Mouse (Mus musculus): ENCODE results near the gene Nsun2. TPM values are rescaled to one million over a fixed set of nuclear protein-coding genes. Genes with fewer than 3 reads are reported as not detected.
"Not testable (repeated sequence)": the region's sequence is repeated elsewhere in the genome, so short reads cannot be mapped to it uniquely, and the experiment has no call there.

Gene Nsun2
- total RNA-seq, 2 experiments from 2014 or later, result 68.5 to 81.1 TPM

DNA sequence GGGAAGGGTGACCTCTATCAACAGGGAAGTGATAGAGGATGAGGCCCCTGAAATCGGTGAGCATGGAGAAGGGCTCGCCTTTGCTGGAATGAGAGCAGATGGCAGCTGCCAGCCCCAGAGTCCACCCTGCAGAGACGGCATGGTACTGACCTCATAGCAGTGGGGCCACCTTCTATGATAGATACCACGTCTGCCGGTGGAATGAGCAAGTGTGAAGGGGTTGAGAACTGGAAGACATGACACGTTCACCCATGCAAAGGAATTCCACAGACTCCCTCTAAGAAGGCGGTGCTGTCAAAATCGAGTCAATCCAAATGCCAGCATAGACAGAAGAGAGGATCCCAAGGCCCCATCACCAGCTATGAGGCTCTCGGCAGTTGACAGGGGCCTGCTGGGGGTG lies 20.7 kb downstream of the Nsun2 start:
- DNase-seq, result no peak

DNA sequence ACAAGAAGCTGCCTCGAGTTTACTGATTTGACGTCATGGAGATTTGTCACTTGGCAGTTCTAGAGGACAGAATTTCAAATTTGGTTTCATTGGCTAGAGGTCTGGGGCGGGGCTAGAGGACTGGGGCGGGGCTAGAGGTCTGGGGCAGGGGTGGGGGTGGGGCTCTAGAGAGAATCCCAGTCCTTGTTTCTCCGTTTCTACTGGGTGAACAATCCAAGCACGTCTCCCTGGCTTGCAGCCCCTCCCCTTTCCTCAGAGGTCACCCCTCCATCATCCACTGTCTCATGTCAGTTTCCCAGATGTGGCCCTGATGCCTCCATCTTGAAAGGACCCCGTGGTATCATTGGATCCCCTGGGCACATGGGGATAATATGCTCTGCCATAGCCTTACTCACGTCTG lies 21.5 kb downstream of the Nsun2 start:
- no peak for DNase-seq

DNA sequence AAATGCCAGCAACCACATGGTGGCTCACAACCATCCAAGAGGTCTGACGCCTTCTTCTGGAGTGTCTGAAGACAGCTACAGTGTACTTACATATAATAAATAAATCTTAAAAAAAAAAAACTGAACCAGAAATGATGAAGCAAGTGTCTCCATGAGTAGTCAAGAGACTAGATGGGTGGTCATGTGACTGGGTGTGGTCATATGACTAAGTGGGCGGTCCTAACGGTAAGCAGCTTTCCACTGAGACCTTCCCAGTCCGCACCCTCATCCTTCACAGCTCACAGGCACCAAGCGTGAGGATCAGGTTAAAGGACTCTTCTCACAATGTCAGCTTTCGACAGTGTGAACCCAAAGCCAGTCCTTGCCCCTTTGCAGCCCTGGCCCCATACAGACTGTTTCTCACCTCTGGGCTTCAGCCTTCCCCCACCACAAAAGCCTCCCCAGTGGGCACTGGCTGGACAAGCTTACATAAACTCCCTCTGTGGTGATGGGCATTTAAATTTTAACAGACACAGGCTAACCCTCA lies 22.5 kb downstream of the Nsun2 start:
- DNase-seq, result no peak

- no peak for DNase-seq
Measured at GRCm38 (mm10) chr13:69556728-69557127, 23.2 kb downstream of the Nsun2 start.

GRCm38 (mm10) chr13:69558098-69558660 lies 24.6 kb downstream of the Nsun2 start:
- DNase-seq, result no peak

GRCm38 (mm10) chr13:69559291-69559961 lies 25.9 kb downstream of the Nsun2 start:
- no peak for DNase-seq

- no peak for DNase-seq
Measured at GRCm38 (mm10) chr13:69562004-69562403, 28.5 kb downstream of the Nsun2 start.

DNA sequence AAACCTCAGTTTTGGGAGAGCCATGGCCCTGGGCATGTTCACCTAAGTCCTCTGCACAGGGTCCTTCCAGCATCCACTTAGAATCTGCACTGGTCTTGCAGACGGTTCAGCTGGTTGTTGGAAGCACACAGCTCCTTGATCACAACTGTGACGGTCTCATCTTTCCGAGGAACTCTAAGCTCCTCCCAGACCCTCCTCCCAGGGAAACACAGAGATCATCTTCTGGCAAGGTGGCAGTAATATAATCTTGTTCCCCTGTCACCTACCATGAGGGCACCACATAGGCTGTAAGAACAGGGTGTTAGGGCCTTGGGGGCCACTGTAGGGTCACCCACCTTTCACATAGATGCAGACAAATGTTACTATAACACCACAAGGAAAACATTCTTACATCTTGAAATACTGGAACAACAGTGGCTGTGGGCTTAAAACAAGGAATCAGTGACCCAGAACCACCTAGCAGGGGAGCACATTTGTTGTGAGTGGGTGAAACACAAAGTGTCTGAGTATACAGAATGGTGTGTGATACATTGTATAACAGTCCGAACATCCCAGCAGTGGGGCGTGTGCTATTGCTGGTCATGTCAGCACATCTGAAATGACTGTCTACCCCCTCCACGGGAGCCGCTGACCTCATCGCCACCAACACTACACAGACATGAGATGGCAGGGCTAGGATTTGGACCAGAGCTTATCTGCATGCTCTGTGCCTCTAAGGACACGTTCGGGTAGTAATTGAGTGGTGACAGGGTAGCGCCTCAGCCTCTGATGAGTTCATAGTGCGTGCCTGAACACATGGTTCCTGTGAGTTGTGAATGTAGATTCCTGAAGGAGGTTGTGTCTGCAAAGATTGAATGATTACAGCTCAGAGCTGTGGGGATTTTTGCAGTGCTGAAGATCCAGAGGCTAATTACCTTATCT lies 29.4 kb downstream of the Nsun2 start:
- DNase-seq, result no peak

DNA sequence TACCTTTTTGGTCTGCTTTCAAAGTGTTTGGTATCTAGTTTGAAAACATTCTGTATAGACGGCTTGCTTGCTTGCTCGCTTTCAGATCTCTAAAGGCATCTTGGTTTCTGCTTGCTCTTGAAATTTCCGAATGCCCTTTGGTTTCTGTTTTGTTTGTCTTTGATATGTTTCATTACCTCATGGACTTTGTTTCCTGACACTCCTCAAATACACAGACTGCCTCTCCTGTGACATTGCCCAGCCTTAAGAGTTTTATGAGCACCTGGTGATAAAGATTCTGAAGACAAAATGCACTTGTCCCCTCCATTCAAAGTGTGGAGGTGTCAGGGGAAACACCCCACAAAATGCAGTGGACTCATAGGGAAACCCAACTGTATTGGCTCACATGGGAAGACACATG lies 30.4 kb downstream of the Nsun2 start:
- DNase-seq, result no peak

- no peak for DNase-seq
Measured at GRCm38 (mm10) chr13:69564573-69564972, 31.0 kb downstream of the Nsun2 start.

- DNase-seq, result not testable (repeated sequence)
Measured at GRCm38 (mm10) chr13:69565401-69565800, 31.9 kb downstream of the Nsun2 start.

DNA sequence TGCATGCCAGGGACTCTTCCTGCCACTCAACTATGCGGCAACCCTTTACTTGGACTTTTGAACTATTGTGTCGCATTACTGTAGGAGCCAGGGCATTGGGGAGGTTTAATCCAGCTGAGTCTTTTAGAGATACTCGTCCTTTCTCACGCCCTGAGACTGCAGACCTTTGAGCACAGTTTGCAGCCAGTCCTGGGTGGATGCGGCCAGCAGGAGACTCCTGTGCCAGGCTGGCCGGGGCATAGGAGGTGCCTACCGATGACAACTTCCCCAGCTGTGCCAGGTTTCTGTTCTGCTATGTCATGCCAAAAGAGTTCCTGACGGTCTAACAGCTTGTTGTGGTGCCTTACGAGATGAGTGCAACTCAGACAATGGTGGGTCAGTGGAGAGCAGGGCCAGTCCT lies 35.7 kb downstream of the Nsun2 start:
- DNase-seq, result no peak

DNA sequence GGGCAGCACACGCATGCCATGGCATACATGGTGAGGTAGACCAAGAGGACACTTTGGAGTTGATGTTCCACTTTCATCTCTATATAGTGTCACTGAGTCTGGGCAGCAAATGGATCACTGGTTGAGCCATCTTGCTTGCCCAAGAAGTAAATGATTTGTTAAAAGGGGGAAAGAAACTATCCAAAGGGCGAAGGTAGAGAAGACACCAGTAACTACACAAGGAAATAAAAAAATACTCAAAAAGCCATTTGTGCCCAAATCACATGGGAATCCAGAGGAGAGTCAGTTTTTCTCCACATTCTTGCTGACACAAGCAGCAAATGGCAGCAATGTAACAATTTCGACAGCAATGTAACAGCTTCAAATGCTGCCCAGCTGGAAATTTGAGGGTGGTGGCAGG lies 39.0 kb downstream of the Nsun2 start:
- no peak for DNase-seq

- no peak for DNase-seq
Measured at GRCm38 (mm10) chr13:69576676-69577075, 43.1 kb downstream of the Nsun2 start.

GRCm38 (mm10) chr13:69577181-69577834 lies 43.8 kb downstream of the Nsun2 start:
- DNase-seq, result no peak

DNA sequence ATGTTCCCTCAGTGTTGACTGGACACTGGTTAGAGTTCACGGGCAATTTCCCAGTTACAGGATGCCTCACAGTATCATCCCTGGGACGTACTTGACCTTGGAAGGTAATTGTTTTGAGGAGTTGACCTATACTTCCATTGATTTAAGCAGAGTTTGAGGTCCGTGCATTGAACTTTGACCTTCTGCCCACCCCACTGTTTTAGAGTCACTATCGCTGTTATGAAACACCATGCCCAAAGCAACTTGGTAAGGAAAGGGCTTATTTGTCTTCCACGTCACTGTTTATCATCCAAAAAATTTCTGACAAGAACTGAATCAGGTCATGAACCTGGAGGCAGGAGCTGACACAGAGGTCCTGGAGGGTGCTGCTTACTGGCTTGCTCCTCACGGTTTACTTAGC lies 48.9 kb downstream of the Nsun2 start:
- no peak for DNase-seq

DNA sequence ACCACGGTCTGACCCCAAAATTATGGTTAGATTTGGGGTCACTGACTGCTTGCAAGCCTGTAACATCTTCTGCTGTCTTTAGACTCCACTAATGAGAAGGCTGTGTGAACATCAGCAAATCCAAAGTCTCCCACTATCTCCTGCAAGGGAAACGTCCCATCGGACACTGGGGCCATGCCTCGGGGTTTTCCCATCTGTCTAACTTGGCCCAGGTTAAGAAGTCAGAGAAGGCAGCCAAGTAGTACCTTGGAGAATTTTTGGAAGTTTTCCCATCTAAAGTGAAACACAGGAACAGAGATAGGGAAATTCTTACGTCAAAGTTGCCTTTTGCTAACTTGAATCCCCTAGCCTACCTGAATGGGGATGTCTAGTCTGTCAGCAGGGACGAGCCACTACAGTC lies 50.0 kb downstream of the Nsun2 start:
- no peak for DNase-seq

DNA sequence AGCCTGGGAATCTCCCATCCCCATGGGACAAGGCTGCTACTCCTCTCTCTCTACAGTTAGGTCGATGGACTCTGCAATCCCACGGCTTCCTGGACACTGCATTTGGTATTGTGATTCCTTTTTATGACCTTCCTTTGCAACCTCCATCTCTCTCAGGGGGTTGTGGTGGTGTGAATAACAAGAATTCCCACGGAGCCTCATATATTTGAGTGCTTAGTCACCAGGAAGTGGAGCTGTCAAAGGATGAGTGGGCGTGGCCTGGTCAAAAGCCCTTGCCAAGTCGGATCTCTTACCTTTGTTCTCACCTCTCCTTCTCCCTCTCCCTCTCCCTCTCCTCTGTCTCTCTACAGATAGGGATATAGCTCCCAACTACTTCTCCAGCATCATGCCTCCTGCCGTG lies 52.3 kb downstream of the Nsun2 start:
- no peak for DNase-seq

GRCm38 (mm10) chr13:69586337-69586736 lies 52.8 kb downstream of the Nsun2 start:
- no peak for DNase-seq

DNA sequence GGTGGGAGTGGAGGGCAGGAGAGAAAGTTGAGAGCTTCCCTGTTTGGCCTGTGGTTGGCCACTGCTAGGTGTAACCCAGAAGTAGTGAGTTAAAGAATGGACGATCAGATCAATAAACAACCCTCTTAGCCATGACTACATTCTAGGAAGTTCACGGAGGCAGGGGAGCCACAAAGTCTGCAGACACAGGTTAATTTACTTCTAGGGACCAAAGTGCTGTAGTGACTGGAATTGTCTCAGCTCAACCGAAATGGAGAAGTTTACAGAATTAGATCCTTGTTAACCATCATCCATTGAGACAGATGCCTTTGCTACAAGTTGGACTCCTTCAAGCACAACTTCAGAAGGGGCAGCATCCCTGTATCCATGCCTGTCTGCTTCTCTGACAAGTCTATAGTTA lies 54.3 kb downstream of the Nsun2 start:
- DNase-seq, result no peak

GRCm38 (mm10) chr13:69588263-69588662 lies 54.7 kb downstream of the Nsun2 start:
- DNase-seq, result no peak

DNA sequence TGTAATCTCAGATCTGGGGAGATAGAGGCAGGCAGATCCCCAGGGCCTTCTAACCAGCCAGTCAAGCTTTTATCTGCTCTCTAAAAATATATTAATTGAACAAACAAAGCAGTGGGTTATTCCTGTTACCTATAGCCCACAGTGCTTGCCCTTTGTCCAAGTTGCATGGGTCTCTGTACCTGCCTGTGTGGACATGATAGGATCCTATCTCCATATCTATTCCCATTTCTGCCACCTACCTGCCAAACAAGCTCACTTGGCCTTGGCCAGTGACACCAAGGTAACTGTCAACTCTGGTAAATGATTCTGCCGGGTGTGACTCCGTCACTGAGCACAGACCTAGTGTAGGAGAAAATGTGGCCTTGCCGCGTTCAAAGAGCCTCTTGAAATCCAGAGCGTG lies 57.8 kb downstream of the Nsun2 start:
- DNase-seq, result no peak

GRCm38 (mm10) chr13:69592226-69592625 lies 58.7 kb downstream of the Nsun2 start:
- no peak for DNase-seq

Data from adrenal gland, postnatal 10 days (tissue).